Mouse (Mus musculus) spleen, adult 12 weeks (tissue): ENCODE results near the gene Plekhh3.
A peak's percentile ranks its signal among the peaks of the same experiment; 100 is the strongest.
"Not testable (repeated sequence)": the region's sequence is repeated elsewhere in the genome, so short reads cannot be mapped to it uniquely, and the experiment has no call there.

Experiments used
- DNase-seq: peaks from one replicate; pipeline ENCODE4 v3.0.0; 2022; ENCODE audit warnings: low spot score

The Plekhh3 gene

DNA sequence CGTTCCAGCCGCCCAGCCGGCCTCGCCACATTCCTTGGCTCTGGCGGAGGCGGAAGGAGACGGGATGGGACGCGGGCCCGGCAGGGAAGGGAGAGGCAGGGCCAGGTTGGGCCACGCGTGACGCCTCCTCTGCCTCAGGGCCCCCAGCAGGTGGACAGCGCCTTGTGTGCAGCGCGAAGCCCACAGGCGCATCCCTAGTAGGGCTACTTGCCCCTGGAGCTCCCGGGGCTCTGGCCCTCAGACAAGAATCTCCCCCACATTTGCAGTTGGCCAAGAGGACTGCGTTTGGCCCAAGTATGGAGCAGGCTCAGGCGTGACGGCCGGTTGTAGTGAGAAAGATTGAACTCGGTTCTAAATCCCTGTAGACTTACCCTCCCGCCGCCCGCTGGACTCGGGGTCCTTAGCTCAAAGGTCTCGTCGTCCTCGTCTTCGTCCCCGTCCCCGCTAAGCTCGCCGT is 769 bp downstream of the Plekhh3 start, which contains the start of gene Cntnap1:
Cntnap1 (plus strand) TSS at position 170 of the 457 bp plus-strand sequence.
- no peak for DNase-seq

DNA sequence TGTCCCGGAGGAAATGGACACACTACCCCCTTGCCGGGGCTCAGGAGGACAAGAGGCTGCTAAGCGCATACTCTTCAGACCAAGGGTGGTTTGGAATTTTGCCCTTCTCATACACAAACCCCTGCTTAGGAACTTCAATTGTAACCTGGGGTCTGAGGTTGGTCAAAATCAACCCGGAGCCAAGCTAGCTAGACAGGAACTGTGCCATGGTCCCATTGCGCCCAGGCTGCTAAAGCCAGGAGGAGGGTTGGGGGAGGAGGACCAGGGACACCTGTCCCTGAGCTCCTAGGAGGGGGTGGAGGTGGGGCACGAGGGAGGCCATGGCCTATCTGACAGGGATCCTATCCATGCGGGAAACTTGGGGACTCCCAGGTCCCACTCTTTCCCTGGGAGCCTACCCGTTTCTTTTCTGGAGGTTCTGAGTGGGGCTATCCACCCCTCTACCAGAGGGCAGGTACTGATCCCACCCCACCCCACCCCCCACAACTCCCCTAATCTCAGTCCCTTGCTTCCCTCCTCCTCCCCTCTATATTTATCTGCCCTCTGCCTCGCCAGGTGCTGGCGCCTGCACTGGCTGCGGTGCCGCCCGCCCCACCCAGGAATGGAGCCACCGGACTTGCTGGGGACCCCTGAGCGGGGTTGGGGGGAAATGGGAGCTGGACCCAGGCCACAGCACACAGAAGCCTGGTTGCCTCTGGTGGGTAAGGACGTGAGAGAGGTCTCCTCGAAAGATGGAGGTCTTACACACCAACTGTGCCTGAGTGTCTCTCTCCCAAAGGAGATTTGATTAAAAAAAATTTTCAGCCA is 1.6 kb downstream of the Plekhh3 start:
- DNase-seq = no peak

DNA sequence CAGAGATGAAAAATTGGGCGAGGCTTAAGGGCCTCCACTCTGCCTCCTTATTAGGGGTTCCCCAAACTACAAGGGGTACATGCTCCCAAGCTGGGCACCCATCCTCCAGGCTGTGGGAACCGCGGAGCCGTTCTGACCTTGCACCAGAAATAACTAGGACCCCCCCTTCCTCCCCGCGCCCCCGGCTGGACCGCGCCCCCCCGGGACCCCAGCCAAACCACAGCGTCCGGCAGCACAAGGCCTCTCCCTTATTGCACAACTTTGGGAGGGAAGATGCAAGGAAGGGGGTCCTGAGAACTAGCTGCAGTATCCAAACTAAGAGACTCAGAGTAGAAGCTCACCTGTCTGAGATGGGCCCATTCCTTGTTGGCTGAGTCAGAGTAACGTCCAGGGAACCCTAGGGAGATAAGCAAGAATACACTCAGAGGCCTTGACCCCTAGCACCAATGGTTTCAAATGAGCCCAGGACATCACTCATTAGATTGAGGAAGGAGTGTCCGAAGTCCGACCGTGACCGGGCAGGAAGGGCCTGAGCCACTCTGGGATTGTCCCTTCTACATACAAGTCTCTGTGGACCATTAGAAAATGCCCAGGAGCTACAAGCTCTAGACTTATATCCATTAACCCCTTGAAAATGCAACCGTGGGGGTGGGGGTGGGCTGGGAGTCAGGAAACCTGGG is 2.7 kb downstream of the Plekhh3 start:
- no peak for DNase-seq

DNA sequence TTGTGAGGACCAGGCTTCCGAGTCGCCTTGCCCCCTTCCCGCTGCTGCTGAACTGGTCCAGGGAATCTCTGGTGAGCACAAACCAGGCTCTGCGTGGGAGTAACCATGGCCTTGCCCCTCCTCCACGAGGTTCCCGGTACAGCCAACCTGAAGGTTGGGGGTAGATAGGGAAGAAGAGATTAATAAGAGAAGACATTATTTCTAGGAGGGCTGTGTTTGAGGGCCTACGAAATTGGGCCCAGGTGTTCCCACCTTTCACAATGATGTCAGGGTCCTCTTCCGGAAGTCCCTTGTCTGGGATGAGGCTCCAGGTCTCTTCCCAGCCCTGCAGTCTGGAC is 3.2 kb downstream of the Plekhh3 start:
- DNase-seq = no peak

DNA sequence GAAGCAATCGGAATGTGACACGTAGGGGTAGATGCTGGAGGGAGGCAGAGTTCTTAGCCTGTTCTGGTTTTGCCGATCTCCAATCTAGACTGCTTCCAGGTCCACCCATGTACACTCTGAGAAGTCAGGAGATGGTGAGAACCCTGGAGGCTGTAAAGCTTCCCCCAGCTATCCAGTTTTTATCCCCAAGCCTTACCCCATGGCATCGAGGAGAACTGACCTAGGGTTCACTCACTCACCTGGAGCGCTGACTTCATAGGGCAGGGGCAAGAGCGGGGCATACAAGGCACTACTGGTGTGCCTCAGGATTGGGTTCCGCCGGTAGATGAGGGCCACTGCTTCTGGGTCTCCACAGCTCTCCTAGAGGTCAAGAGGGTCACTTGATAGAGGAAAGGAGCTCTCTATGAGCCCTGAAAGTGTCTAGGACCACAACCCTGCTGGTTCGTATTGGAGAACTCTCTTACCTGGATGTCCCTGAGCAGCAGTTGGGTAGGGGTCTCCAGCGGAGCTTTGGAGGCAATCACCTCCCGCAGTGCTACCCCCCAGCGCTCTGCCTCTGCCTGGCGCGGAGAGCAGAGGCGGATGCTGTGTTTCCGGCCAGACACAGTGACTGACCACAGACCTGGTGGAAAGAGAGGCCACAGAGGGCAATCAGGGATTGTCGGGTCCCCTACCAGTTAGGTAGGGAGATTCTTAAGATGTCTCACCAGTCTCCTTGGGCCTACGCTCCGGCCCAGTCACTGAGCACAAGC is 3.8 kb downstream of the Plekhh3 start:
- DNase-seq = no peak

DNA sequence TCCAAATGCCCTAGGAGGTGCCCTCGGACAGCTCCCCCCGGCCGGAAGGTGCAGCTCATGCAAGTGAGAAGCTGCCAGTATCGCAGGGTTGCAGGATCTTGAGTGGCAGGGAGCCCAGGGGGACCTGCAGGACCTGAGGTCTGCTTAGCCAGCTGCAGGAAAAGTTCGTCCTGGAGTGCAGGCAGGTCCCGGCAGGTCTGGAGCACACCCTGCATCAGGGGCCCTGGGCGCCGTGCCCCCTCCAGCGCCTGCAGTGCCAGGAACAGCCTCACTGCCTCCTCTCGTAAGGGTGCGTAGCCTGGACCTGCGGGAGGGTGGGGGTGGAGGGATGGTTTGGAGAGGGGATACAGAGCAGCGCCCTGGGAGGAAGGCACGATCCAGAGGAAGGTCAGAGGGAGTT is 4.8 kb downstream of the Plekhh3 start:
- DNase-seq = no peak

DNA sequence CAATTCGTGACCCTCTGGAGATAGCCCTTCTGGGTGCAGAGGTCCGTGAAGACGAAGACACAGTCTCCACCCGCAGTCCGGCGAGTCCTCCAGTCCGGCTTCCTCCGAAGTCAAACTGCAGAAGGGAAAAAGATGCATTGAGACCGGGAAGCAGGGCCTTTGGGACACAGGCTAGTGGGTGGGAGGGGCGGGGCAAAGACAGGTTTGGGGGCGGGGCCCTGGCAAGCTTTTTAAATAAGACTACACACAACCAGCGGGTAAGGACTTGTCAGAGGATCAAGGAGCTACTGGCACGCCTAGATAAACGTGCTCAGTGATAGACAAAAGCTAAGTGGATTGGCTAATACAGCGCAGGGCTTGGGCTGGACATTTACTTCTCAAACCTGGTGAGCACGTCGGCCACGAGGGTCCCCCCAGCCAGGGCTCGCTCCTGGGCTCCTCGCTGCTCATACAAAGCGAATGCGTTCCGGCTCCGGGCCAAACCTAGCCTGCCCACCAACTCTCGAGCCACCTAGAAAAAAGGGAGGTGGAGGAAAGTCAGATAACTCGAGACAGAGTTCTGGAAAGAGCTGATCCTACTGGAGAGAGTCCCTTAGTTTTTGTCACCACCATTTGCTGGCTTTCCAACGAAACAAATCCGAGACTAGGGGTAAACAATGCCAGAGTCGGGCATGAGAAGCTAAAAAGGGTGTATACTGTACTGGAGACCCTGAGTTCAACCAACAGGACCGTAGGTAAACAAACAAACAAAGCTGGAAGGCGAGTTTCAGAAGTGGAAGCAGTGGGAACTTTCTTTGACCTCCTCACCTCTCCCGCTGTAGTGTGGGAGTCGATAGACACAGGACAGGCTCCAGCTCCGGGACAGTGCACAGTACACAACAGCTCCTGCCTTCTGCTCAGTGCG is 6.2 kb downstream of the Plekhh3 start:
- DNase-seq = no peak

DNA sequence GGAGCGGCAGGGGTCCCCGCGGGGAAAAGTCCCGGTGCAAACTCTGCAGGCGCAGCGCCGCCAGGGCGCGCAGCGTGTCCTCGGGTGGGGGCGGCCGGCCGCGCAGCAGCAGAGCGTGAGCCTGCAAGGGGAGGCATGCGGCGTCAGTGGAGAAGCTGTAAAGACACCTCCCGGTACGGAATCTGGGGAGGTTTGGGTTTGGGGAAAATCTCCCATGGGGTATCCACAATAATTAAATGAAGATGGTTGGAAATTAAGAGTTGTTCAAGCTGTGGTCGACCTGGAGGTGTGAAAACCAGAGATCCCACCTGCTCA is 6.8 kb downstream of the Plekhh3 start:
- DNase-seq = no peak

DNA sequence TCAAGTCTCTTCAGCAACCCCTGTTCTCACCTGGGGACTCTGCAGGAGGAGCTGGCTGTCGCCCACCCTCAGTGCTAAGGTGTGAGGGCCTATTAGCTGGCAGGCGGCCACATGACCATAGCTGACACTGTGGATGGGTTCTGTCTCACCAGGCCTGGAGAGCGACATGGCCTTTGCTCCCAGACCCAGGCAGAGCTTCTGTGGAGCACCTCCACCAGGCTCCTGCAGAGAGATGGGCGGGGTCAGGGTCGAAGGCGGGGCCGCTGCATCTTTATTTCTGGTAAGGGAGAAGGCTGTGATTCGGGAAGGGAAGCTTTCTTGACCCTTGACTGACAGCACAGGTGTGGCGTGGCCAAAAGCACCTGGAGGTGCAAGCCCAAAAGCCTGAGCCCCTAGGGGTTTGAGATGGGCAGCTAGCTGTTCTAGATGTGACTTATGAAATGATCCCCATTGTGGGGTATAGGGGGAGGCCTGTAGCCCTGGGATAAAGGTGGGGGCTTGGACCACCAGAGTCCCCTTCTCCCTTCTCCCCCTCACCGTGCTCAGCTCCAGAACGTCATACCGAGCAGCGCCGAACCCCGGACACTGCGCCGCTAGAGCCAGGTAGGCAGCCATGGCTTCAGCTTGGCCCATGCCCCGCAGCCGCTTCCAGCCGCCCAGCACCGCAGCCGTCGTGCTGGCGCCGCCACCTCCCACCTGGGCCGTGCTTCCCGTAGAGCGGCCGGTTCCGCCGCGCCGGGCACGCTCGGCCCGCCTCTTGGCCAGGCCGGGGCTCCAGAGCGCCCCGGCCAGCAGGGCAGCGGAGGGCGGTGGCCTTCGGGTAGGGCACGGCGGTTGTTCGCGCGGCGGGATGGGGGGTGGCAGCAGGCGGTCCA is 7.4 kb downstream of the Plekhh3 start:
- no peak for DNase-seq

DNA sequence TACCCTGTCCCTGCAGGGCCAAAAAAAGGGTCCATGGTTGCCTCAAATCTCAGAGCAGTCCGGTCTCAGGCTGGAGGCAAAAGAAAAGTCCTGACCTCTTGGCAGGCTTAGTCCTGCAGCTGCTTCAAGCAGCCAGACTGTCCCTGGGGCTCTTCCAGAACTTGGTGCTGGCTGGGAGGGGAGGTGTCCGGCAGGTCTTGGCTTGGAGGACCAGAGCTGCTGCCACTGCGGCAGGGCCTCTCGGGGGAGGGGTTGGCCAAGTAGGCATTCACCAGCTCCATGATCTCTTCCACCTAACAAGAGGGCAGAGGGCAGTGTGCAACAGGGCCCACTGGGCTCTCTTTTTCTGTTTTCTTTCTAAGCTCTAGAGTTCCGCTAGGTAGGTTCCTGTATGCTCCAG is 8.4 kb downstream of the Plekhh3 start:
- DNase-seq = no peak

DNA sequence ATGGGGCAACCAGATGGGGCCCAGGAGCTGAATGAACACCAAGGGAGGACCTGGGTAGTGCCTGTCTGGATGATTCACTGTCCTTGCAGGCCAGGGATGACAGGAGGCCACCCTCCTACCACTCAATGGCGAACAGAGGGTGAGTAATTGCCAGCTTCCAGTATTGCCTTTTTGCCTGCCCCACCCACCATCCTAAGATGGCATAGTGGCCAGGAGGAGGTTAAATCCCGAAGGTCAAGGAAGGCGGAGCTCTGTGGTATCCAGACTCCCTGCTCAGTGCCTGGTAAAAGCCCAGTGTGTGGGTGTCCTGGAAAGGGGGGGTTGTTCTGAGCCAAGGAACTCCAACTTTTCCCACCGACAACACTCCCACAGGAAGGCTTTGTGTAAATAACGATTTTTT is 8.8 kb downstream of the Plekhh3 start:
- no peak for DNase-seq

DNA sequence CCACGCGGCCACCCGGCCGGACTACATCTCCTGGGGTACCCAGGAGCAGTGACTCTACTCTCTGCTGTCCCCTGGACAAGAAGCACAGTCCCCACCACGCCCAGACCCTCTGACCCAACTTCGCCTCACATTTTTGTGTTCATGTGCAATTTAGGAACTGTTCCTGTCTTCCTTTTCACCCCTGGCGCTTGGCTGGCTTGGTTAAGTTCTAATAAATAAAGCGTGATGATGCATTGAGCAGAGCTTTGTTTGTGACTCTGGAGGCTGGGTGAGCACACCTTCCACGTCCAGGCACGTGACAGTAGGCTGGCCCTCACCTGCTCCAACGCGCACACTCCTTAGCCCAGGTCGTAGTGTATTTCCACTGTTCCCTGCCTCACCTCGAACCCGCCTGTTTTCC is 9.6 kb downstream of the Plekhh3 start:
- DNase-seq = no peak

DNA sequence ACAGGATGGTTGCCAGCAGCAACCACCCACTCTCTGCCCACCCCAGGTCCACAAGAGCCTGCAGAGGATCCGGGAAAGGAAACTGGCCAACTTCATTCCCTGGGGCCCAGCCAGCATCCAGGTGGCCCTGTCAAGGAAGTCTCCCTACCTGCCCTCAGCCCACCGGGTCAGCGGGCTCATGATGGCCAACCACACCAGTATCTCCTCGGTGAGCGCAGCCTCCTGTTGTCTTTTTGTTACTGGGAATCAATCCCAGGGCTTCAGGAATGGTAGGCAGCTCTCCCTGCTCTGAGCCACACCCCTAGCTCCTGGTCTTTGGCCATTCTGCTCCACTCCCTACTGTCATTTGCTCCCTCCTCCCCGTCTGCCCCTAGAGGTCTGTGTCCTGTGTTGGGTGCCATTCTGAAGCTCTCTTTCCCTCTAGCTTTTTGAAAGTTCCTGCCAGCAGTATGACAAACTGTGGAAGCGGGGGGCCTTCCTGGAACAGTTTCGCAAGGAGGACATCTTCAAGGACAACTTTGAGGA is 10.1 kb downstream of the Plekhh3 start:
- not testable (repeated sequence) for DNase-seq

DNA sequence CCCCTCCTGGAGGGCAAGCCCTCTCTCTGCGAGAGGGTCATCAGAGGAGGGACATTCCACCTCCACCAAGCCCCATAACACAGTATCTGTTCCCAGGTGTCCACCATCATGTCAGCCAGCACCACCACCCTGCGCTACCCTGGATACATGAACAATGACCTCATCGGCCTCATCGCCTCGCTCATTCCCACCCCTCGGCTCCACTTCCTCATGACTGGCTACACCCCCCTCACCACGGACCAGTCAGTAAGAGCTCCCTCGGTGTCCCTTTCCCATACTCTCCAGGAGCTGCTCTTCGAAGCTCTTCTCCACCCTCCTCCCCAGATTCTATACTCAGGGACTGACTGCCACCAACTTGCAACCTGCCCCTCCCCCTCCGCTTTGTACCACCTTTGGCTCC is 11.0 kb downstream of the Plekhh3 start:
- not testable (repeated sequence) for DNase-seq

DNA sequence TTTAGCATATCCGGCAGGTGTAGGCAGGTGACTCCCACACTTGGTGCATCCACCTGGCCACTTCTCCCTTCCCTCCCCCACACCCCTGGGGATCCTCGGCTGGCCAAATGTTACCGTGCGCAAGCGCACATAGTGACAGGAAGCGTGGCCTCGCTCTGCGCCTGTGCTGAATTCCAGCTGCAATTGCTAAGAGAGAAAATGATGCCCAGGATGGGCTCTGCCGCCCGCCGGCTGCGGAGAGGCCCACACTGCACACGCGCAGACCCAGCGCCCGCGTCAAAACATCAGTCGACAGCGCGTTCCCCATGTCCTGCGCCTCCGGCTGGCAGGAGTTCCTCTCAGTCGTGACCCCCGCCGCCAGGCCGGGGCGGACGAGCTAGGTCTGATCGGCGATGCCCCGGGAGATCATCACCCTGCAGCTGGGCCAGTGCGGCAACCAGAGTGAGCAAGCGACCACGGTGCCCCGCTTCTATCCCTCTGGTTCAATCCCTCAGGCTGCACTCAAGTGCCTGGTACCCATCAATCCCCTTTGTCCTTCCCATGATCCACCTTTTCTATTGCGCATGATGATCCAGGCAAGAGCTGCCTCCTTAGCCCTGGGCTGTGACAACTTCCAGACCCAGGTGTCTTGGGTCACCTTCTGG is 15.3 kb downstream of the Plekhh3 start, which contains the start of gene Tubg2:
Tubg2 (plus strand) TSS at position 180 of the 644 bp plus-strand sequence.
- peak; percentile 33 for DNase-seq

DNA sequence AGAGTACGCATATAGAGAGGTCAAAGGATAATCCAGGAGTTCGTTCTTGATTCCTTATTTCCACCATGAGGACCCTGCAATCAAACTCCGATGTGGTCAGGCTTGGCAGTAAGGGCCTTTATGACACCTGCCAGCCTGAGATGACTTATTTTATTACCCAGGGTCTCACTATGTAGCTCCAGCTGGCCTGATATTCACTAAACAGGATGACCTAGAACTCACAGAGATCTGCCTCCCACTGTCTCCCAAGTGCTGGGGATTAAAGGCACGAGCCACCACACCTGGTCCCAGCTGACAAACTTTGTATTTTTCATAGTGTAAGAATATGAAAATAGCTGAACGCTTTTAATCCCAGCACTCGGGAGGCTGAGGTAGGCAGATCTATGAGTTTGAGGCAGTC is 16.0 kb downstream of the Plekhh3 start:
- no peak for DNase-seq

DNA sequence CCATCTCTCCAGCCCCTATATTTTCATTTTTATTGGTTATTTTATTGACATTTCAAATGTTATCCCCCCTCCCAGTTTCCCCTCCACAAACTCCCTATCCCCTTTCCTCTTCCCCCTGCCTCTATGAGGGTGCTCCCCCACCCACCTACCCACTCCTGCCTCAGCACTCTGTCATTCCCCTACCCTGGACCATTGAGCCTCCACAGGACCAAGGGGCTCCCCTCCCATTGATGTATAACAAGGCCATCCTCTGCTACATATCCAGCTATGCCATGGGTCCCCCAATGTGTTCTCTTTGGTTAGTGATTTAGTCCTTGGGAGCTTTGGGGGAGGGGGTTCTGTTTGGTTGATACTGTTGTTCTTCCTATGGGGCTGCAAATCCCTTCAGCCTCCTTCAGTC is 16.5 kb downstream of the Plekhh3 start:
- no peak for DNase-seq

DNA sequence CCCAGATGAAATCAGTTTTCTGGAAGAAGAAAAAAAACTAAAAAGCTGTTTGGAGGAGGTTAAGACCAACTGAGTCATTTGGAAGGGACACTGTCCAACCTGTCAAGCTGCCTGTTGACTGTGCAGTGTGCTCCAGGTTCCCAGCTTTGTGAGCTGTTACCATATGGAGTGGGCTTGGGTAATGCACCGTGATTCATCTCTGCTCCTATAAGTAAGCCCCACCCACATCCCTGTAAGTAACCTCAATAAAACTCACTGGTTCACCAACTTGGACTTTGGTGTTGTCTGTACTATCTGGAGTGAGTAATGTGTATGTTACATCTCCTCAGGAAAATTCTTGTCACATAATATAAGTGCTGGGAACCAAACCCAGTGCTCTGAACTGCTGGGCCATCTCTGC is 18.3 kb downstream of the Plekhh3 start:
- no peak for DNase-seq

DNA sequence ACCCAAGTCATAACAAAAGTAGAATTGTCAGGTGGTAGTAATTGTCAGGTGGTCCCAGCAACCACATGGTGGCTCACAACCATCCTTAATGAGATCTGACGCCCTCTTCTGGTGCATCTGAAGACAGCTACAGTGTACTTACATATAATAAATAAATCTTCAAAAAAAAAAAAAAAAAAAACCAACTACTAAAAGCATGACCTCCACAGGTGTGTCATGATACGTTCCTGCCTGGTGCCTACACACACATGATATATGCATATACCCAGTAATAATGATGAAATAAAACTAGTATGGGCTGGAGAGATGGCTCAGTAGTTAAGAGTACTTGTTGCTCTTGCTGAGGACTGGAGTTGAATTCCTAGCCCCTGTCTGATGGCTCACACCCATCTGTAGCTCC is 20.1 kb downstream of the Plekhh3 start:
- DNase-seq = no peak
